Mouse (Mus musculus) yolk sac, embryonic 10.5 days (tissue): Measurements from ENCODE around the gene Glis1.

Experiments
- DNase-seq: peaks from one replicate; pipeline ENCODE4 v3.0.0-alpha.2; 2017; ENCODE audit warnings: low spot score

Glis1 gene

GRCm38 (mm10) chr4:107453141-107453984 is 19.0 kb downstream of the Glis1 start:
- peak; percentile 78 for DNase-seq

GRCm38 (mm10) chr4:107457602-107458001 is 23.2 kb downstream of the Glis1 start:
- DNase-seq, result peak; percentile 33

GRCm38 (mm10) chr4:107458907-107459306 is 24.5 kb downstream of the Glis1 start:
- DNase-seq, result peak; percentile 42

- DNase-seq, result no peak
Measured at GRCm38 (mm10) chr4:107459461-107459860, 25.1 kb downstream of the Glis1 start.

GRCm38 (mm10) chr4:107460468-107460867 is 26.1 kb downstream of the Glis1 start:
- no peak for DNase-seq

GRCm38 (mm10) chr4:107467831-107468230 is 33.4 kb downstream of the Glis1 start:
- DNase-seq, result no peak

- DNase-seq, result peak; percentile 17
Measured at GRCm38 (mm10) chr4:107468264-107468663, 33.9 kb downstream of the Glis1 start.

GRCm38 (mm10) chr4:107468768-107469167 is 34.4 kb downstream of the Glis1 start:
- no peak for DNase-seq

- no peak for DNase-seq
Measured at GRCm38 (mm10) chr4:107476266-107476665, 41.9 kb downstream of the Glis1 start.

GRCm38 (mm10) chr4:107479015-107479414 is 44.6 kb downstream of the Glis1 start:
- DNase-seq, result no peak

GRCm38 (mm10) chr4:107482541-107482940 is 48.1 kb downstream of the Glis1 start:
- no peak for DNase-seq

GRCm38 (mm10) chr4:107483556-107484220 is 49.3 kb downstream of the Glis1 start:
- DNase-seq, result no peak

- DNase-seq, result no peak
Measured at GRCm38 (mm10) chr4:107484221-107484575, 49.8 kb downstream of the Glis1 start.

- DNase-seq, result no peak
Measured at GRCm38 (mm10) chr4:107485903-107486302, 51.5 kb downstream of the Glis1 start.

GRCm38 (mm10) chr4:107489121-107489840 is 54.9 kb downstream of the Glis1 start:
- no peak for DNase-seq

GRCm38 (mm10) chr4:107492991-107493390 is 58.6 kb downstream of the Glis1 start:
- DNase-seq, result no peak

- DNase-seq, result peak; percentile 19
Measured at GRCm38 (mm10) chr4:107495751-107496430, 61.5 kb downstream of the Glis1 start.

- no peak for DNase-seq
Measured at GRCm38 (mm10) chr4:107497430-107497935, 63.1 kb downstream of the Glis1 start.

- DNase-seq, result no peak
Measured at GRCm38 (mm10) chr4:107502601-107503051, 68.2 kb downstream of the Glis1 start.

GRCm38 (mm10) chr4:107514981-107515380 is 80.6 kb downstream of the Glis1 start:
- no peak for DNase-seq

GRCm38 (mm10) chr4:107515626-107516025 is 81.2 kb downstream of the Glis1 start:
- DNase-seq, result no peak

- no peak for DNase-seq
Measured at GRCm38 (mm10) chr4:107518766-107519165, 84.4 kb downstream of the Glis1 start.
